Mouse (Mus musculus) bone marrow macrophage, adult 2 months (primary cell): ENCODE measurements at regions not wholly inside any gene's neighbourhood (a gene's known extent, or its start where the extent isn't known, plus 50 kb on each side); places are given as distances from the start of the nearest gene placed in this dataset.

Experiments
- H3K27ac ChIP-seq: 2 replicates; pipeline ENCODE4 v1.5.1; 2012; ENCODE audit warnings: low read depth, low read length; ENCODE audit not compliant: insufficient read depth
- H3K4me1 ChIP-seq: 2 replicates; pipeline ENCODE4 v1.6.1; 2012; ENCODE audit warnings: low read length; ENCODE audit not compliant: control insufficient read depth, insufficient read depth
- H3K4me3 ChIP-seq: 2 replicates; pipeline ENCODE4 v1.5.1; 2012; ENCODE audit warnings: mild to moderate bottlenecking, low read length, moderate library complexity; ENCODE audit not compliant: insufficient read depth
- CTCF ChIP-seq: IDR thresholded peaks from 2 replicates; pipeline ENCODE4 v1.5.1; 2012; ENCODE audit warnings: low read depth, mild to moderate bottlenecking, low read length, moderate library complexity
- POLR2A ChIP-seq: IDR thresholded peaks from 2 replicates; pipeline ENCODE4 v1.6.1; 2012; ENCODE audit warnings: mild to moderate bottlenecking, low read depth, low read length, borderline replicate concordance

GRCm38 (mm10) chr13:117105151-117105660, 79.9 kb upstream of the Parp8 start:
- Histone ChIP-seq H3K4me3 (no peak overlapping the region), H3K27ac (no peak overlapping the region), H3K4me1 (peaks cover 4% of the 10 kb centered on the region; the same call in 1 of the 2 replicates)
- TF ChIP-seq POLR2A (no peak), CTCF (no peak)

GRCm38 (mm10) chr13:117094773-117095172, 69.4 kb upstream of the Parp8 start:
- H3K4me1 ChIP-seq, result no peaks in the 10 kb centered on the region
- no peak overlapping the region for H3K4me3 ChIP-seq
- no peak overlapping the region for H3K27ac ChIP-seq
- TF ChIP-seq POLR2A (no peak), CTCF (no peak)

DNA sequence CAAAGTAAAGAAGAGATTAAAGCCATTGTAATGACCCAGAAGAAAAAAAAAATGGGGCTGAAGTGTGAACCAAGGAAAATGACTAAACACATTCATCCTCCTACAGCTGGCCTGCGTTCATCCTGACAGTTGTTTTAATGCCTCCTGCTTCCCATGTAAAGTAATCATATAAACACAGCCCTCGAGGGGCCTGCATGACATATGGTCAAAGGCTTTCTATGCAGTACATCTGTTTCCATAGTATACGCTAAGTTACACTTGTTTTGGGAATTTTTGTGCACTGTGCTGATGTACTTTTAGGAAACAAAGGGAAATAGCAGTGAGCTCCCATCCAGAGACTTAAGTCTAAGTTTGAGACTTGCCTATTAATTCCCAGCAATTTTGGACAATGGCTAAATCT, 63.3 kb upstream of the Parp8 start:
- Histone ChIP-seq H3K4me1 (no peaks in the 10 kb centered on the region; the same call in 1 of the 2 replicates), H3K4me3 (no peak overlapping the region), H3K27ac (no peak overlapping the region)
- TF ChIP-seq POLR2A (no peak), CTCF (no peak)

GRCm38 (mm10) chr13:117082758-117083157, 57.4 kb upstream of the Parp8 start:
- TF ChIP-seq CTCF, result no peak
- TF ChIP-seq POLR2A, result no peak
- H3K27ac ChIP-seq, result no peak overlapping the region
- no peaks in the 10 kb centered on the region; the same call in 1 of the 2 replicates for H3K4me1 ChIP-seq
- H3K4me3 ChIP-seq, result no peak overlapping the region

- H3K27ac ChIP-seq, result no peak overlapping the region
- no peak overlapping the region for H3K4me3 ChIP-seq
- TF ChIP-seq CTCF (no peak), POLR2A (no peak)
- no peaks in the 10 kb centered on the region; the same call in 1 of the 2 replicates for H3K4me1 ChIP-seq
Observed at GRCm38 (mm10) chr13:117079316-117079715, 54.0 kb upstream of the Parp8 start.
